8 mouse cellular contexts compared by ENCODE assay signal in genomic region chr16:20733731-20734730, GRCm38 (mm10). TPM values are rescaled to one million over a fixed set of nuclear protein-coding genes. Genes with fewer than 3 reads are reported as not detected.
DNase-seq lines count a peak whose midpoint lies in the region; ATAC-seq lines count a peak whose summit lies in the region.

Gene Thpo (minus strand): TSS chr16:20734511.

- peaks cover 25% of the 10 kb centered on the region for H3K4me1 ChIP-seq in heart, embryonic 15.5 days (replicated peaks)
- H3K4me1 ChIP-seq in forebrain, embryonic 13.5 days, result peaks cover 14% of the 10 kb centered on the region
- peaks cover 3% of the 10 kb centered on the region; the same call in 1 of the 2 replicates for H3K4me1 ChIP-seq in liver, embryonic 11.5 days (replicated peaks; ENCODE audit: control insufficient read depth, insufficient read depth, low read length)
- peaks cover 16% of the 10 kb centered on the region for H3K4me1 ChIP-seq in stomach, embryonic 16.5 days (ENCODE audit: control insufficient read depth, insufficient read depth, low read length)

- peaks cover 60% of the 10 kb centered on the region for H3K27me3 ChIP-seq in heart, embryonic 15.5 days
- H3K27me3 ChIP-seq in forebrain, embryonic 13.5 days, result peaks cover 33% of the 10 kb centered on the region
- peaks cover 62% of the 10 kb centered on the region for H3K27me3 ChIP-seq in liver, embryonic 11.5 days (replicated peaks; ENCODE audit: control insufficient read depth, insufficient read depth, low read length)
- peaks cover 14% of the 10 kb centered on the region for H3K27me3 ChIP-seq in stomach, embryonic 16.5 days (ENCODE audit: control insufficient read depth, insufficient read depth, low read length)

- H3K4me3 ChIP-seq in heart, embryonic 15.5 days, result peak within 1 kb of the TSS; percentile 69
- peak within 1 kb of the TSS; percentile 61 for H3K4me3 ChIP-seq in forebrain, embryonic 13.5 days
- peak within 1 kb of the TSS; percentile 50 for H3K4me3 ChIP-seq in liver, embryonic 11.5 days (ENCODE audit: low read depth, low read length)
- peak within 1 kb of the TSS; percentile 70 for H3K4me3 ChIP-seq in stomach, embryonic 16.5 days (replicated peaks; ENCODE audit: low read length)

- H3K36me3 ChIP-seq in heart, embryonic 15.5 days, result no peaks in the 10 kb centered on the region
- H3K36me3 ChIP-seq in forebrain, embryonic 13.5 days (ENCODE audit: poor library complexity, severe bottlenecking), result 0 out of 2 replicates have a peak, but pooled peaks cover 2% of the 10 kb centered on the region
- no peaks in the 10 kb centered on the region for H3K36me3 ChIP-seq in liver, embryonic 11.5 days (ENCODE audit: control insufficient read depth, insufficient read depth, low read length)
- no peaks in the 10 kb centered on the region for H3K36me3 ChIP-seq in stomach, embryonic 16.5 days (ENCODE audit: control insufficient read depth, insufficient read depth, low read length)

- H3K27ac ChIP-seq in heart, embryonic 15.5 days, result no peak within 1 kb of the TSS
- H3K27ac ChIP-seq in forebrain, embryonic 13.5 days, result no peak within 1 kb of the TSS
- no peak within 1 kb of the TSS for H3K27ac ChIP-seq in liver, embryonic 11.5 days (ENCODE audit: low read depth, low read length)
- no peak within 1 kb of the TSS for H3K27ac ChIP-seq in stomach, embryonic 16.5 days (ENCODE audit: low read length)

- no peak for ATAC-seq in heart, embryonic 15.5 days (replicated peaks; ENCODE audit: insufficient number of reproducible peaks, insufficient read depth, low FRiP score, low read depth)
- ATAC-seq in forebrain, embryonic 13.5 days, result no peak; the same call in 1 of the 2 replicates
- no peak for ATAC-seq in liver, embryonic 11.5 days (replicated peaks; ENCODE audit: low FRiP score)
- ATAC-seq in stomach, embryonic 16.5 days (ENCODE audit: insufficient read depth, low FRiP score), result no peak

- H3K9me3 ChIP-seq in heart, embryonic 15.5 days (replicated peaks), result no peaks in the 10 kb centered on the region
- H3K9me3 ChIP-seq in forebrain, embryonic 13.5 days (replicated peaks), result no peaks in the 10 kb centered on the region
- H3K9me3 ChIP-seq in liver, embryonic 11.5 days (ENCODE audit: control insufficient read depth, low read length), result no peaks in the 10 kb centered on the region
- no peaks in the 10 kb centered on the region for H3K9me3 ChIP-seq in stomach, embryonic 16.5 days (replicated peaks; ENCODE audit: control insufficient read depth, low read length)

- peak within 1 kb of the TSS; percentile 70 for H3K9ac ChIP-seq in heart, embryonic 15.5 days
- H3K9ac ChIP-seq in forebrain, embryonic 13.5 days, result peak within 1 kb of the TSS; percentile 81
- H3K9ac ChIP-seq in liver, embryonic 11.5 days (ENCODE audit: low read depth, low read length), result no peak within 1 kb of the TSS
- H3K9ac ChIP-seq in stomach, embryonic 16.5 days (ENCODE audit: low read length), result peak within 1 kb of the TSS; percentile 87

- WGBS in heart, embryonic 15.5 days, result 2% methylated on average over 45 of the region's 45 CpGs
- WGBS in forebrain, embryonic 13.5 days, result 4% methylated on average over 45 of the region's 45 CpGs
- 3% methylated on average over 45 of the region's 45 CpGs for WGBS in liver, embryonic 11.5 days
- 8% methylated on average over 45 of the region's 45 CpGs for WGBS in stomach, embryonic 16.5 days

- H3K4me2 ChIP-seq in heart, embryonic 15.5 days, result peak within 1 kb of the TSS; percentile 99
- H3K4me2 ChIP-seq in forebrain, embryonic 13.5 days, result peak within 1 kb of the TSS; percentile 94
- H3K4me2 ChIP-seq in liver, embryonic 11.5 days, result peak within 1 kb of the TSS; percentile 64
- peak within 1 kb of the TSS; percentile 100 for H3K4me2 ChIP-seq in stomach, embryonic 16.5 days (ENCODE audit: low read depth, low read length)

- DNase-seq in heart, adult 8-10 months (ENCODE audit: low spot score), result no peak
- peak; percentile 59 for DNase-seq in brain, adult 2 months (ENCODE audit: low read depth, low spot score)
- DNase-seq in liver, embryonic 11.5 days (ENCODE audit: low spot score), result no peak
- no peak for DNase-seq in Muller cell, postnatal 12 days (ENCODE audit: inconsistent ontology term)
- DNase-seq in thymus, adult 18-20 months, result no peak

RNA-seq across cellular contexts. Expression of gene Thpo, which starts in this region (rescaled TPM):
- 0.08 and 0.34 TPM in 2 replicates for polyA plus RNA-seq in heart, embryonic 15.5 days (2015; fragmentation: Nextera tagmentation; extraction: Ambion mirVana)
- total RNA-seq in heart, adult 8-10 months (2022), result under 1 TPM in 3 of 4 experiments, not detected in 1; 0.27 to 0.31 (median 0.28) TPM
- polyA plus RNA-seq in forebrain, embryonic 13.5 days (2015; fragmentation: Nextera tagmentation; extraction: Ambion mirVana), result 0.68 and 0.74 TPM in 2 replicates
- polyA plus RNA-seq in liver, embryonic 11.5 days (2014; fragmentation: Nextera tagmentation; extraction: Ambion mirVana), result 4.1 and 4.3 TPM in 2 replicates
- 1.0 and 1.3 TPM in 2 replicates for polyA plus RNA-seq in stomach, embryonic 16.5 days (2015; fragmentation: Nextera tagmentation; extraction: Ambion mirVana)
